Mouse (Mus musculus) lung, embryonic 14.5 days (tissue): ENCODE measurements around the gene Olfr434. TPM values are rescaled to one million over a fixed set of nuclear protein-coding genes. Genes with fewer than 3 reads are reported as not detected.
"Not testable (repeated sequence)": the region's sequence is repeated elsewhere in the genome, so short reads cannot be mapped to it uniquely, and the experiment has no call there.

Source experiments
- ATAC-seq: fragments of 200-750 bp; cut with Nextera tagmentation; 2 replicates; pipeline ENCODE4 v1.8.0; 2017; ENCODE audit warnings: mild to moderate bottlenecking, moderate TSS enrichment, moderate library complexity; ENCODE audit not compliant: insufficient read depth
- DNase-seq: peaks from one replicate; pipeline ENCODE4 v3.0.0-alpha.2; 2015
- H3K27ac ChIP-seq: fragments of 300-500 bp; sonication (generic); 2 replicates; pipeline ENCODE4 v1.5.1; 2014; ENCODE audit warnings: low read depth, mild to moderate bottlenecking, moderate library complexity
- H3K27me3 ChIP-seq: fragments of 300-500 bp; sonication (generic); 2 replicates; pipeline ENCODE4 v1.6.1; 2014; ENCODE audit warnings: low read length, control low read depth; ENCODE audit not compliant: insufficient read depth
- H3K36me3 ChIP-seq: fragments of 300-500 bp; sonication (generic); 2 replicates; pipeline ENCODE4 v1.6.1; 2014; ENCODE audit warnings: control low read depth; ENCODE audit not compliant: insufficient read depth
- H3K4me1 ChIP-seq: fragments of 300-500 bp; sonication (generic); 2 replicates; pipeline ENCODE4 v1.6.1; 2014; ENCODE audit warnings: antibody characterized with exemption, control low read depth; ENCODE audit not compliant: insufficient read depth
- H3K4me2 ChIP-seq: fragments of 300-500 bp; sonication (generic); 2 replicates; pipeline ENCODE4 v1.6.1; 2014; ENCODE audit warnings: mild to moderate bottlenecking
- H3K4me3 ChIP-seq: fragments of 300-500 bp; sonication (generic); 2 replicates; pipeline ENCODE4 v1.5.1; 2014; ENCODE audit warnings: low read depth, low read length
- H3K9ac ChIP-seq: fragments of 300-500 bp; sonication (generic); 2 replicates; pipeline ENCODE4 v1.6.1; 2014
- H3K9me3 ChIP-seq: fragments of 300-500 bp; sonication (generic); 2 replicates; pipeline ENCODE4 v1.6.1; 2016; ENCODE audit warnings: low read depth, low read length, control low read depth
- CTCF ChIP-seq: IDR thresholded peaks from 2 replicates; pipeline ENCODE4 v1.5.1; 2016; ENCODE audit warnings: antibody characterized with exemption, low read depth
- WGBS: fragments of 180-500 bp; shearing (Covaris S2); extraction: QIAGEN DNeasy Blood & Tissue Kit; methylation state at CpG from one replicate; pipeline ENCODE4 v1.1.7; 2014; 5-methylcytosine and 5-hydroxymethylcytosine counted together
- polyA plus RNA-seq: library from polyadenylated mRNA; unstranded; fragments of >200 nt; fragmentation: Nextera tagmentation; extraction: Ambion mirVana; gene quantifications from 2 replicates; pipeline ENCODE4 v1.2.1, GENCODE M21; 2014

Gene Olfr434
- not detected in 2 replicates for polyA plus RNA-seq

DNA sequence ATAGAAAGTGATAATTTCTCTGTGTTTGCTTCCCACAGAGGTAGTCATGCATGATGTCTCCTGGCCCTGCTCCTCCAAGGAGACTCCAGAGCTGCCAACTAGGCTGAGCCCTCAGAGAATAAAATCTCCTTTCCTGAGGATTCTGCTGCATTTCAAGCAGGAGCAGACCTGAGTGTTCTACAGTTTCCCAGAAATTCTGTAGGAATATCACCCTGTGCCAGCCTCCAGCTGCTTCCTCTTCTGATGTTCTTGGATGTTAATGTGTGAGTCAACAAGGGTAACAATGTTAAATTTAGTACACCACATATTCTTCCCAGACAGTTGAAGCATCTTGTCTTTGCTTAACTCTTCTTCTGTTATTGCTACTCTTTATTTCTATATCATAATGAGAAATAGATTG is at the start of gene Olfr434:
Olfr434 (plus strand) TSS at position 149 of the 400 bp plus-strand sequence.
- not testable (repeated sequence) for H3K36me3 ChIP-seq, ATAC-seq, H3K4me3 ChIP-seq, H3K9me3 ChIP-seq, H3K9ac ChIP-seq, DNase-seq, H3K4me2 ChIP-seq, H3K27me3 ChIP-seq, H3K27ac ChIP-seq, H3K4me1 ChIP-seq

DNA sequence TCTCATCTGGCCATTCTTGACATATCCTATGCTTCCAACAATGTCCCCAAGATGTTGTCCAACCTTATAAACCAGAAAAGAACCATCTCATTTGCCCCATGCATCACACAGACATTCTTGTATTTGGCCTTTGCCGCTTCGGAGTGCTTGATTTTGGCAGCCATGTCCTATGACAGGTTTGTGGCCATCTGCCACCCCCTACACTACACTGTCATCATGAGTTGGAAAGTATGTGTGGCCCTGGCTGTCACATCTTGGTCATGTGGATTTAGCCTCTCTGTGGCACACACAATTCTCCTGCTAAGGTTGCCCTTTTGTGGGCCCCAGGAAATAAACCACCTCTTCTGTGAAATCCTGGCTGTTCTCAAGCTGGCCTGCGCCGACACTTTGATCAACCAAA is 45.6 kb upstream of the Olfr434 start:
- TF ChIP-seq CTCF, result no peak
- 96% methylated on average over 4 of the region's 4 CpGs for WGBS
- H3K4me1 ChIP-seq, result no peaks in the 10 kb centered on the region

DNA sequence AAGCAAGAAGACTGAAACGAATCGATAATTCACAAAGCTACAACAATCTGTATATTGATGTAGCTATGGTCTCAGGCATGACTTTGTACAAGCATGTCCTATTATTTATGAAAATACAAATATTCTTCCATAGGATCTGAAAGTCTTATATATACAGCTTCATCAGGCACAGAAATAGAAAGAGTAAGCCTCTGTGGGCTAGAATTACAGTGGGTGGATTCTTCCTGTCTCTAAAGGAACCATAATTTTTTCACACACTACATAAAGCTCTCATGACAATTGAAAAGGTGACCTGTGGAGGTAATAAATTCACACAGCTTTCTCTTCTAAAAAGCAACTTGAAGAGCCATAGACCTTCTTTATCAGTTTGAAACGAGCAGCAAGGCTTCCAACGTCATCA is 41.0 kb upstream of the Olfr434 start, which contains the start of gene Olfr13:
Olfr13 (plus strand) TSS at position 301 of the 400 bp plus-strand sequence.
- Histone ChIP-seq H3K27ac (no peak within 1 kb of the TSS), H3K9me3 (no peaks in the 10 kb centered on the region), H3K9ac (no peak within 1 kb of the TSS), H3K27me3 (no peaks in the 10 kb centered on the region), H3K4me2 (no peak within 1 kb of the TSS), H3K4me1 (no peaks in the 10 kb centered on the region), H3K4me3 (no peak within 1 kb of the TSS), H3K36me3 (no peaks in the 10 kb centered on the region)
- WGBS, result 51% methylated on average over 4 of the region's 4 CpGs
- TF ChIP-seq CTCF, result no peak
- DNase-seq (no peak), ATAC-seq (no peak)

More for the DNA sequence above, 45.6 kb upstream of the Olfr434 start:
- no peak overlapping the region for H3K9ac ChIP-seq
- H3K9me3 ChIP-seq, result no peaks in the 10 kb centered on the region
- H3K27me3 ChIP-seq, result no peaks in the 10 kb centered on the region
- H3K36me3 ChIP-seq, result no peaks in the 10 kb centered on the region
- no peak overlapping the region for H3K4me3 ChIP-seq
- H3K27ac ChIP-seq, result no peak overlapping the region
- ATAC-seq (no peak), DNase-seq (no peak)
- no peak overlapping the region for H3K4me2 ChIP-seq

DNA sequence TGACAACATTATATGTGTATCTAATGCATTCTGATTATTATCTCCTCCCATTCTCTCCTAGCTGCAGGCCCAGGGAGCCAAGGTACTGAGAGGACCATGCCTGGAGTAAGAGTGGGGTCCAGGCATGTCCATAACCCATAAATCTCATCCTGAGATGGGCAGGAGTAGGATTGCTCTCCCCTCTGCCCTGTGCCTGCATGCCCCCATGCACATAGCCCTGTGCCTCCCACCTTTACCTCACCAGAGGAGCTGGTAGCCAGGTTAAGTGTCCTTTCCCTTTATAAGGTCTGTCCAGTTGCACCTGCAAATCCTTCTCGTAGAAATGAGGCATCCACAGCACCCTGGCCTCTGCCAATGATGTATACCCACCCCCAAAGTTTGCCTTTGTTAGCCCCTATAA is 34.7 kb upstream of the Olfr434 start:
- peak; percentile 41; the same call in 1 of the 2 replicates for ATAC-seq
- WGBS, result 48% methylated on average over 1 of the region's 1 CpGs
- H3K9ac ChIP-seq, result no peak overlapping the region

DNA sequence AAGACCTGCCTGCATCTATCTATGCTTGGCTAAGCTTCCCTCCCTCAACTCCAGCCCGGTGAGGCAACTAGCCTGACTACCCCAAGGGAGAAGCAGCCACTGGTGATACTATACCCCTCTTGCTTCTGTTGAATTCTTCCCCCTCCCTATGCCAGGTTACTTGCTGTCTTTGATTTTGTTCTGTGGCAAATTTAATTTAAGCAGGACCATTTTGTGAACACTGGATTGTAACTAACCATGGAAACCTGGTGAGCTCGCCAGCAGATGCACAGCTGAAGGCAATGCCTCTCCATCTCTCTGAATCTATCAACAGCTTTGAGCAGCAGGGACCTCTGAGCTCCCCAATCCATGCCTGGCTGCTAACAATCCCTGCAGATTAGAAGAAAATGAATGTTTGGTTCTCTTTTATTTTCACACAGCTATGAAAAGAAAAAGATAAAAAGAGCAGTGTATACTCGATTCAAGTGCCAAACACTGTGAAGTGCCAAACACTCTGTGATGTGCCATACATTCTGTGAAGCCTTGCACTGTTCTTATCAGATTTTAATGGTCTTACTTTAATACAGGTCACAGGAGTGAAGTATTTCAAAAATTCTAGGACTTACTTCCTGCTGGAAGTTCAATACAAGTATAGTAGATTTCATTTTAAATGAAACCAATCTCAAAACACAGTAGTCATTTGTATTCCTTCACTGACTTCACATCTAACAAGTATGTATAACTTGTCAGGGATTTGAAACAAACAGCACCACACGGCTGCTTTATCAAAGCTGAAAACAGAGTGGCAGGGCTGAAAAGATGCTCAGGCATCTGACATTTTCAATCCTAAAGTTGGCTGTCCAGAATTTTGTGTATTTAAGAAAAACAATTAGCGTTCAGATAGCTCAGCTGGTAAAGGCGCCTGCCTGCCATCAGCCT is 34.0 kb upstream of the Olfr434 start:
- no peaks in the 10 kb centered on the region for H3K4me1 ChIP-seq
- no peaks in the 10 kb centered on the region for H3K27me3 ChIP-seq
- ATAC-seq, result no peak
- no peak overlapping the region for H3K4me3 ChIP-seq
- no peak for TF ChIP-seq CTCF
- no peaks in the 10 kb centered on the region for H3K9me3 ChIP-seq
- H3K9ac ChIP-seq, result no peak overlapping the region
- H3K27ac ChIP-seq, result no peak overlapping the region
- DNase-seq, result no peak
- H3K4me2 ChIP-seq, result no peak overlapping the region
- 38% methylated on average over 6 of the region's 6 CpGs for WGBS
- no peaks in the 10 kb centered on the region for H3K36me3 ChIP-seq

More for the DNA sequence above, 34.7 kb upstream of the Olfr434 start:
- DNase-seq, result no peak
- Histone ChIP-seq H3K4me3 (no peak overlapping the region), H3K27me3 (no peaks in the 10 kb centered on the region), H3K4me2 (no peak overlapping the region), H3K27ac (no peak overlapping the region), H3K9me3 (no peaks in the 10 kb centered on the region), H3K36me3 (no peaks in the 10 kb centered on the region), H3K4me1 (no peaks in the 10 kb centered on the region)
- TF ChIP-seq CTCF, result no peak

DNA sequence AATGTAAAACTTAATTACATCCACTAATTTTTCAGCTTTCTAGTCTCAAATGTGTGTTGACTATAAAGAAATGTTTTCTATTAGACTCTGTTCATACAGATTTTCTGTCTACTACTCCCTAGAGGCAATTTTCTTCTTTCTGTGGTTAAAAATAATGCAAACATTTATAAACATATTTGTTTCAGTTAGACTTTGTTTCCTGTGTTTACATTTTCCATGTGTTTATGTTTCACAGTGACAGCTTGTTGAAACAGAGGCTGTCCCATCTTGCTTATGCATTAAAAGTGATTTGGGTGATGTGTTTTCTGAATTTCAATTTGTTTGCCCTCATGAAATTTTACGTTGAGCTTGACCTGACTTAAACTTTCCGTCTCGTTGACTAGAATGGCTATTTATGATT is 21.8 kb upstream of the Olfr434 start:
- no peak for TF ChIP-seq CTCF
- no peak overlapping the region for H3K4me2 ChIP-seq
- no peaks in the 10 kb centered on the region for H3K27me3 ChIP-seq
- H3K27ac ChIP-seq, result peak overlapping the region; percentile 65
- no peaks in the 10 kb centered on the region for H3K9me3 ChIP-seq
- 24% methylated on average over 3 of the region's 3 CpGs for WGBS
- DNase-seq (peak; percentile 78), ATAC-seq (peak; percentile 70; the same call in 1 of the 2 replicates)
- H3K4me1 ChIP-seq, result no peaks in the 10 kb centered on the region
- no peaks in the 10 kb centered on the region for H3K36me3 ChIP-seq
- no peak overlapping the region for H3K4me3 ChIP-seq
- no peak overlapping the region for H3K9ac ChIP-seq

DNA sequence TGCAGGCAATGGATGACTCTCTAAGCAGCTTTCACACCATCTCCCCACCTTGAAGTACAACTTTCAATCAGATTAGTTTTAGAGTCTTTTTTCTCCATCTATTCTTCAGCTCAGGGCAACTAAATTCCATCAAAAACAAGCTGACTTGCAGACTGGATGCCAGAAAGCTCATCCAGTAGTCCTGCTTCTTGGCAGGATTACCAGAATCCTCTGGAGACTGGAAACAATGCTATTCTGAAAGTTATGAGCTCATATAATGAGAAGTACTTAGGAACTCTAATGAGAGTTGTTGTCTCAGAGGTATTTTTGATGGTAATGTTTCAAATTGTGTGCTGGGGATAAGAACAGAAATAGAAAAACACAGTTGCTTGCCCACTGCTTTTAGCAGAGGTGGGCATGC is 16.0 kb upstream of the Olfr434 start, which contains the start of gene Olfr435:
Olfr435 (plus strand) TSS at position 366 of the 400 bp plus-strand sequence.
- H3K4me2 ChIP-seq, result no peak within 1 kb of the TSS

More for the DNA sequence above, 16.0 kb upstream of the Olfr434 start, which contains the start of gene Olfr435:
- H3K9me3 ChIP-seq, result no peaks in the 10 kb centered on the region
- no peaks in the 10 kb centered on the region for H3K27me3 ChIP-seq
- DNase-seq, result peak; percentile 19
- no peak within 1 kb of the TSS for H3K4me3 ChIP-seq
- no peak for TF ChIP-seq CTCF
- H3K9ac ChIP-seq, result no peak within 1 kb of the TSS
- H3K4me1 ChIP-seq, result no peaks in the 10 kb centered on the region
- no peaks in the 10 kb centered on the region for H3K36me3 ChIP-seq
- no peak within 1 kb of the TSS for H3K27ac ChIP-seq
- ATAC-seq, result no peak
